Mouse (Mus musculus): ENCODE measurements at regions not wholly inside any gene's neighbourhood (a gene's known extent, or its start where the extent isn't known, plus 50 kb on each side); places are given as distances from the start of the nearest gene placed in this dataset.

DNA sequence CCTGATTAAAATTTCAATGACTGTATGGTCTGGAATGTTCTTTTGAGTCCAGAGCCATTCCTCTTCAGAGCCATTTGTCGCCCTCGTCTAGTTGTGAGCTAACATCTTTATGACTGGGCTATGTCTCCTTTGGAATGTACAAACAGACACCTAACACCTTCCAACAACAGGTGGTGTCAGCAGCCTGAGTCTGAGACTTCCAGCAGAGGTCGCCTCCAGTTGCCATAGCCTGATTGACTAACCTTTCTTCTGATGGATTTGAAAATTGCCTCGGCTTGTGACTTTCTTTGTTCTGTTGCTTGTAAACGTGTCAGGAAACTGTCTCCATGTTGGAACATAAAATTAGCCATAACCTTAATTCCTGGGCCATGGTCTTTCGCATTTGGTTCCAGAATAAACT lies 284.8 kb upstream of the Hs6st1 start:
- no peak overlapping the region for H3K9ac ChIP-seq (ENCODE audit: insufficient read depth, low read depth, low read length, poor library complexity, severe bottlenecking)
- H3K9me3 ChIP-seq (ENCODE audit: control insufficient read depth, insufficient read depth, low read depth, low read length): peaks cover 5% of the 10 kb centered on the region; the same call in 1 of the 2 replicates
- H3K4me3 ChIP-seq (ENCODE audit: insufficient read depth in 1 of 2, low read depth in 1 of 2, low read length in 2 of 2, poor library complexity in 1 of 2, severe bottlenecking in 1 of 2): no peak overlapping the region
- H3K4me1 ChIP-seq (ENCODE audit: control insufficient read depth in 2 of 2, insufficient read depth in 2 of 2, low read length in 2 of 2, poor library complexity in 1 of 2): no peaks in the 10 kb centered on the region
- no peak for DNase-seq (ENCODE audit: low read depth, low spot score)
- no peak overlapping the region for H3K27ac ChIP-seq (ENCODE audit: insufficient read depth, low read depth, low read length, poor library complexity, severe bottlenecking)
- no peak for TF ChIP-seq CHD2 (IDR thresholded peaks at IDR 0.05; ENCODE audit: low read depth, low read length)
- no peak for TF ChIP-seq ZNF384 (IDR thresholded peaks at IDR 0.05; ENCODE audit: low read depth, low read length)
- no peak for TF ChIP-seq MAFK (IDR thresholded peaks at IDR 0.05; ENCODE audit: insufficient read depth, low read depth, low read length)
- TF ChIP-seq HCFC1 (IDR thresholded peaks at IDR 0.05; ENCODE audit: borderline replicate concordance, insufficient read depth, low read length): no peak
- no peak for TF ChIP-seq ZC3H11A (IDR thresholded peaks at IDR 0.05; ENCODE audit: borderline replicate concordance, low read depth, low read length)
- no peaks in the 10 kb centered on the region for H3K36me3 ChIP-seq (ENCODE audit: control insufficient read depth, insufficient read depth, low read length, poor library complexity, severe bottlenecking)
- in situ Hi-C loops (cut with MboI; ENCODE audit: low sequenced_read_pairs in 2 of 2, unreplicated experiment in 2 of 2): no loop called here

DNA sequence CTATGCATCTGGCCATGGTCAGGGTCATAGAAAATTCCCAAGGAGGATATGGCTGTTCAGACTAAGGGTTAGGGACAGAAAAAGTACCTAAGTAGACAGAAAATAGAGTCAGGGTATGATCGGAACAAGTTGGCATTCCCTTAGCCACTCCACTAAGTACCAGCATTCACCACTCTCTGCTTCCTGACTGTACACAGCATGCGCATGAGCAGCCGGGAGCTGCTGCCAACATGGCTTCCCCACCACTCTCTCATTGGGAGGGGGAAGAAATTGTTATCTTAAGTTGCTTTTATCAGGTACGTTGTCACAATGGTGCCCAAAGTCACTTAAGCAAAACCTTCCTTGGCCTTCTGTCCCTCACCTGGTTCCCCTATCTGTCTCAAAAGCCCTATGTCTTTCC lies 282.0 kb upstream of the Hs6st1 start:
- TF ChIP-seq ZNF384 (IDR thresholded peaks at IDR 0.05; ENCODE audit: low read depth, low read length): no peak
- TF ChIP-seq ZC3H11A (IDR thresholded peaks at IDR 0.05; ENCODE audit: borderline replicate concordance, low read depth, low read length): no peak
- TF ChIP-seq HCFC1 (IDR thresholded peaks at IDR 0.05; ENCODE audit: borderline replicate concordance, insufficient read depth, low read length): no peak
- DNase-seq (ENCODE audit: low read depth, low spot score): no peak
- Histone ChIP-seq H3K36me3 (ENCODE audit: control insufficient read depth, insufficient read depth, low read length, poor library complexity, severe bottlenecking) (no peaks in the 10 kb centered on the region), H3K4me1 (ENCODE audit: control insufficient read depth in 2 of 2, insufficient read depth in 2 of 2, low read length in 2 of 2, poor library complexity in 1 of 2) (no peaks in the 10 kb centered on the region), H3K9me3 (ENCODE audit: control insufficient read depth, insufficient read depth, low read depth, low read length) (peaks cover 5% of the 10 kb centered on the region; the same call in 1 of the 2 replicates), H3K27ac (ENCODE audit: insufficient read depth, low read depth, low read length, poor library complexity, severe bottlenecking) (no peak overlapping the region), H3K9ac (ENCODE audit: insufficient read depth, low read depth, low read length, poor library complexity, severe bottlenecking) (no peak overlapping the region), H3K4me3 (ENCODE audit: insufficient read depth in 1 of 2, low read depth in 1 of 2, low read length in 2 of 2, poor library complexity in 1 of 2, severe bottlenecking in 1 of 2) (no peak overlapping the region)
- in situ Hi-C loops (cut with MboI; ENCODE audit: low sequenced_read_pairs in 2 of 2, unreplicated experiment in 2 of 2): no loop called here

DNA sequence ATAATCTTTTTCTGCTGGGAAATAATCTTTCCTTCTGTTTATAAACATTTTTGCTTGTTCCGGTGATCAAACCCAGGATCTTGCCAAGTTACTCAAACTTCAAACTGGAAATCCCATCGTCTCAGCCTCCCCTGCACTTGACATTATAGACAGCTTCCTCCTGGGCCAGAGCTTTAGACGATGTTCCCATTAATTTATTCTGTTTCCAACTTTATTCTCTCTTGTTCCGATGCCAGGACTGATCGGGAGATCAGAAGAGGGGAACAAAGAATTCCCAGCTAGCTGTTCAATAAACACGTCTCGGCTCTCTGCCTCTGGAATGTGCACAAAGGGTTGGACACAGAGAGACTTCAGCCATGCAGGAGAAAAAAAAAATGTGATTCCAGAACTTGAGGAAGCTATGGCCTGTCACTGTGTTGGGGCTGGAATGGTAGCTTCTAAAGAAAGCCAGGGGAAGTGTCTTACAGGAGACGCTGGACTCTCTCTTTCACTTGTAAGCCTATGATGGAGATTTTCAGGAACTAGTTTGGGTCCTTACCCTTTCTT lies 281.5 kb upstream of the Hs6st1 start:
- no peak for DNase-seq (ENCODE audit: low read depth, low spot score)
- Histone ChIP-seq H3K9ac (ENCODE audit: insufficient read depth, low read depth, low read length, poor library complexity, severe bottlenecking) (no peak overlapping the region), H3K4me1 (ENCODE audit: control insufficient read depth in 2 of 2, insufficient read depth in 2 of 2, low read length in 2 of 2, poor library complexity in 1 of 2) (no peaks in the 10 kb centered on the region), H3K27ac (ENCODE audit: insufficient read depth, low read depth, low read length, poor library complexity, severe bottlenecking) (no peak overlapping the region), H3K4me3 (ENCODE audit: insufficient read depth in 1 of 2, low read depth in 1 of 2, low read length in 2 of 2, poor library complexity in 1 of 2, severe bottlenecking in 1 of 2) (no peak overlapping the region), H3K9me3 (ENCODE audit: control insufficient read depth, insufficient read depth, low read depth, low read length) (peaks cover 5% of the 10 kb centered on the region; the same call in 1 of the 2 replicates), H3K36me3 (ENCODE audit: control insufficient read depth, insufficient read depth, low read length, poor library complexity, severe bottlenecking) (no peaks in the 10 kb centered on the region)
- in situ Hi-C loops (cut with MboI; ENCODE audit: low sequenced_read_pairs in 2 of 2, unreplicated experiment in 2 of 2): no loop called here
- TF ChIP-seq CHD2 (IDR thresholded peaks at IDR 0.05; ENCODE audit: low read depth, low read length) (no peak), ZC3H11A (IDR thresholded peaks at IDR 0.05; ENCODE audit: borderline replicate concordance, low read depth, low read length) (no peak), HCFC1 (IDR thresholded peaks at IDR 0.05; ENCODE audit: borderline replicate concordance, insufficient read depth, low read length) (no peak), MAFK (IDR thresholded peaks at IDR 0.05; ENCODE audit: insufficient read depth, low read depth, low read length) (no peak), ZNF384 (IDR thresholded peaks at IDR 0.05; ENCODE audit: low read depth, low read length) (no peak)

DNA sequence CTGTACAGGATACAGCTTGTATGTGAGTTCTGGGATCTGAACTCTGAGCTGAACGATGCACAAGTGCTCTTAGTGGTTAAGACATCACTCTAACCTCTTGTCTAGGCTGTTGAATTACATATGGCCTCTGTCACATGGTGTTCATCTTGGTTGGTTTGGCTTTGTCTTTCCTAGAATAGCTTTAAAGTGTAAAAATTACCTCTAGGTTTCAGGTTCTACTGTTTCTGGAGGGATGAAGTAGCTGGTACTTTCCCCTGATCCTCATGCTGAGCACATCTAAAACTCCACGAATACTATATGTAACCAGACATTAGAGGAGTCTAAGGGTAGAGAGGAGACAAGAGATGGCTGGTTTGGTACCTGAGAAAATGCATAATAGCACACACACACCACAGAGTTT lies 271.1 kb upstream of the Hs6st1 start:
- in situ Hi-C loops (cut with MboI; ENCODE audit: low sequenced_read_pairs in 2 of 2, unreplicated experiment in 2 of 2): no loop called here
- H3K9ac ChIP-seq (ENCODE audit: insufficient read depth, low read depth, low read length, poor library complexity, severe bottlenecking): no peak overlapping the region
- no peak overlapping the region for H3K4me3 ChIP-seq (ENCODE audit: insufficient read depth in 1 of 2, low read depth in 1 of 2, low read length in 2 of 2, poor library complexity in 1 of 2, severe bottlenecking in 1 of 2)
- no peaks in the 10 kb centered on the region for H3K4me1 ChIP-seq (ENCODE audit: control insufficient read depth in 2 of 2, insufficient read depth in 2 of 2, low read length in 2 of 2, poor library complexity in 1 of 2)
- H3K36me3 ChIP-seq (ENCODE audit: control insufficient read depth, insufficient read depth, low read length, poor library complexity, severe bottlenecking): no peaks in the 10 kb centered on the region
- no peak overlapping the region for H3K27ac ChIP-seq (ENCODE audit: insufficient read depth, low read depth, low read length, poor library complexity, severe bottlenecking)
- H3K9me3 ChIP-seq (ENCODE audit: control insufficient read depth, insufficient read depth, low read depth, low read length): 0 out of 2 replicates have a peak, but pooled peaks cover 4% of the 10 kb centered on the region
- TF ChIP-seq CHD2 (IDR thresholded peaks at IDR 0.05; ENCODE audit: low read depth, low read length): no peak
- no peak for TF ChIP-seq ZC3H11A (IDR thresholded peaks at IDR 0.05; ENCODE audit: borderline replicate concordance, low read depth, low read length)
- TF ChIP-seq ZNF384 (IDR thresholded peaks at IDR 0.05; ENCODE audit: low read depth, low read length): no peak
- TF ChIP-seq HCFC1 (IDR thresholded peaks at IDR 0.05; ENCODE audit: borderline replicate concordance, insufficient read depth, low read length): no peak
- no peak for TF ChIP-seq MAFK (IDR thresholded peaks at IDR 0.05; ENCODE audit: insufficient read depth, low read depth, low read length)
- no peak for DNase-seq (ENCODE audit: low read depth, low spot score)

DNA sequence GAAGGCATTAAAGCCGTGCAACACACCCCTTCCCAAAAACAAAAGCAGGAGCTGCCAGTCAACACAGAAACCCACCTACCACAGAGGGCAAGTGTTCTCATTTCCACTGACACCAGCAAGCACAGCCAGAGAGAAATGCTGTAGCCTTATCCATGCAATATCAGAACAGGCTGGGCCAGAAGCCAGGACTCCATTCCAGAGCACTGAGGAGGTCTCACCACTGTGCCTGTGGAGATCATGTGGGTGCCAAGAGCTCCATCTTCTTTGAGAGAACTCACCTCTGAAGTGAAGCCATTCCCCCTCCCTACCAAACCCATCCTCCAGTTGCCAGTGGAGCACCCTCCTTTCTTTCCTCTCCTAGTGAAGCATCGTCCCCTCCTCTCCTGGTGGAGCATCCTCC lies 270.7 kb upstream of the Hs6st1 start:
- in situ Hi-C loops (cut with MboI; ENCODE audit: low sequenced_read_pairs in 2 of 2, unreplicated experiment in 2 of 2): no loop called here
- Histone ChIP-seq H3K9ac (ENCODE audit: insufficient read depth, low read depth, low read length, poor library complexity, severe bottlenecking) (no peak overlapping the region), H3K4me1 (ENCODE audit: control insufficient read depth in 2 of 2, insufficient read depth in 2 of 2, low read length in 2 of 2, poor library complexity in 1 of 2) (no peaks in the 10 kb centered on the region), H3K27ac (ENCODE audit: insufficient read depth, low read depth, low read length, poor library complexity, severe bottlenecking) (no peak overlapping the region), H3K9me3 (ENCODE audit: control insufficient read depth, insufficient read depth, low read depth, low read length) (0 out of 2 replicates have a peak, but pooled peaks cover 4% of the 10 kb centered on the region), H3K4me3 (ENCODE audit: insufficient read depth in 1 of 2, low read depth in 1 of 2, low read length in 2 of 2, poor library complexity in 1 of 2, severe bottlenecking in 1 of 2) (no peak overlapping the region), H3K36me3 (ENCODE audit: control insufficient read depth, insufficient read depth, low read length, poor library complexity, severe bottlenecking) (no peaks in the 10 kb centered on the region)
- DNase-seq (ENCODE audit: low read depth, low spot score): no peak
- TF ChIP-seq CHD2 (IDR thresholded peaks at IDR 0.05; ENCODE audit: low read depth, low read length): no peak
- TF ChIP-seq ZC3H11A (IDR thresholded peaks at IDR 0.05; ENCODE audit: borderline replicate concordance, low read depth, low read length): no peak
- no peak for TF ChIP-seq HCFC1 (IDR thresholded peaks at IDR 0.05; ENCODE audit: borderline replicate concordance, insufficient read depth, low read length)
- no peak for TF ChIP-seq MAFK (IDR thresholded peaks at IDR 0.05; ENCODE audit: insufficient read depth, low read depth, low read length)
- TF ChIP-seq ZNF384 (IDR thresholded peaks at IDR 0.05; ENCODE audit: low read depth, low read length): no peak
